Mouse (Mus musculus): Measurements from ENCODE around the gene Vmn1r59.
"Not testable (repeated sequence)": the region's sequence is repeated elsewhere in the genome, so short reads cannot be mapped to it uniquely, and the experiment has no call there.

The Vmn1r59 gene

DNA sequence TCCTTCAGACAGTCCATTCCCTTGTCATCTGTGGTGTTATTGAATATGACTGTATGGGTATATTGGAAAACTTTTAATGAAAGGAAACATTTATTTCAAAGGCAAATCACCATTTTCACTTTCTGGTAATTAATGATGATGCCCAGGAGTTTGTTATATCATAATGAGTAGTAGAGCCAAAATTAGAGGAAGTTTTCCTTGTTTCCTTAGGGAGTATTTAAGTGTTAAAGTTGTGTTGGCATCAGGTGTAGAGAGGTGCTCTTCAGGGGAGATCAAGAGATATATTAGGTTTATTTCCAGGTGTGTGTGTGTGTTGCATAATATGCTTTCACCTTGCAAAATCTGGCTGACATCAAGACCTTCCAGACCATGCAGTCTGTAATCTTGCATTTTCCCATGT is at the start of gene Vmn1r59:
Gene Vmn1r59, minus strand, starts transcription at position 101 of the 400 bp plus-strand sequence.
- DNase-seq (ENCODE audit: low spot score): no peak

DNA sequence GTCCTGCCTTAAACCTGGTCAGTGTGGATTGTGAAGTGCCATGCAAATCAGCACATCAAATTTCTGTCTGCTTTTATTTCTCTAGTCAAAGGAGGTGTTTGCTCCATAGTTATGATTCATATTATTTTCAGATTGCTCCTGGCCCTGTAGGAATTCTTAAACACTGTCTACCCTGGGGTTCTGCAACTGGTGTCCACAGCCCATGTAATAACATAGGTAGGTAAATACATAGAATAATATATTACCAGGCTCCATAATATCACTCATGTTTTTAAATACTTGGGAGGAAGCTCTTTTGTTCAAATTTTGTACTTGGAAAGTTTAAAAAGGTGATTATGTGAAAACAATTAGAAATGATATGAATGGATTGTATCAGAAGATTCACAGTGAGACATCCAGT is 37.3 kb upstream of the Vmn1r59 start, which contains the start of gene Vmn2r28:
Gene Vmn2r28, minus strand, starts transcription at position 101 of the 400 bp plus-strand sequence.
- DNase-seq (ENCODE audit: low spot score): not testable (repeated sequence)

DNA sequence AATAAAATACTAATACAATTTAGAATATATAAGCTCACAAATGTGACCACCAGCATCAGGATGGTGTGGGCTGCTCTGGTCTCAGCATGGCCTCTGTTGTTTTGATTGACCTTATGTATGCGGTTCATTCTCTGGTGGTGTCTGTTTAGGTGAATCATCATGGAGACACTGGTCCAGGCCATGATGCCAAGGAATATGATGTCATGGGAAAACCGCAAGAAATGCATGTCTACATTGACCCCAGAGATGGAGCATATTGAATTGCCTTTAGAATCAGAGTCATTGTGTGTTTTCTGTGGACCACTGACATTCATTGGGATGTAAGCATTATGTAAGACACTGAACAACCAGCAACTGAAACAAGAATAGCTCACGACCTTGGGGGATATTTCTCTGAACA is 2.6 kb downstream of the Vmn1r59 start:
- not testable (repeated sequence) for DNase-seq (ENCODE audit: low spot score)

DNA sequence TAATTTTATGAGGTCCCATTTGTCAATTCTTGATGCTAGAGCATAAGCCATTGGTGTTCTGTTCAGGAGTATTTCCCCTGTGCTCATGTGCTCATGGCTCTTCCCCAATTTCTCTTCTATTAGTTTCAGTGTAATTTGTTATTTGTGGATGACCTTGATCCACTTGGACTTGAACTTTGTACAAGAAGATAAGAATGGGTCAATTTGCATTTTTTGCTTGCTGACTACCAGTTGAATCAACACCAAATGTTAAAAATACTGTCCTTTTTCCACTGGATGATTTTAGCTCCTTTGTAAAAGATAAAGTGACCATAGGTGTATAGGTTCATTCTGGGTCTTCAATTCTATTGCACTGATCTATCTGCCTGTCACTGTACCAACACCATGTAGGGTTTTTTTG is 7.9 kb downstream of the Vmn1r59 start:
- no peak for DNase-seq (ENCODE audit: low spot score)

DNA sequence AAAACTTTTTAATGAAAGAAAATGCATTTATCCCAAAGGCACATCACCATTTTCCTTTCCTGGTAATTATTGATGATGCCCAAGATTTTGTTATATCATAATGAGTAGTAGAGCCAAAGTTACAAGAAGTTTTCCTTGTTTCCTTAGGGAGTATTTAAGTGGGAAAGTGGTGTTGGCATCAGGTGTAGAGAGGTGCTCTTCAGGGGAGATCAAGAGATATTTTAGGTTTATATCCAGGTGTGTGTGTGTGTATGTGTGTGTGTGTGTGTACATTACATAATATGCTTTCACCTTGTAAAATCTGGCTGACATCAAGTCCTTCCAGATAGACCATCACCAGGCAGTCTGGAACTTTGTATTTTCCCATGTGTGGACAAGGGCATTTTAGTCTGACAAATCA is 43.3 kb downstream of the Vmn1r59 start, which contains the start of gene Vmn1r58:
Gene Vmn1r58, minus strand, starts transcription at position 101 of the 400 bp plus-strand sequence.
- DNase-seq (ENCODE audit: low spot score): not testable (repeated sequence)

DNA sequence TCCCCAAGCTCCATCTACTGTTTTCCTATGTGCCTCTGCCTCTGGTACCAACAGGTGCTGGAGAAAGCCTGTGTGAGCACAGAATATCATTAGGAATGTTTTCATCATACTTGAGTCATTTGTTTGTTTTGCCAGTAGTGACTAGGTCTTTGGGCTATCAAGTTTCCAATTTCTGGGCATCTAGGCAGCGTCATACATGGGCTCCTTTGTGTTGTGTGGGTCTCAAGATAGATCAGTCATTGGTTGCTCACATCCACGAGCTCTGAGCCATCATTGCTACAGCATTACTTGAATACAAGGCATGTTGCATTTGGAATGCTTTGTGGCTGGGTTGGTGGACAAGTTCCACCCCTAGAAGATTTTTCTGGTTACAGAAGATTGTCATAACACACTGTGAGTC is 50.4 kb downstream of the Vmn1r59 start:
- no peak for DNase-seq (ENCODE audit: low spot score)

Data from layer of hippocampus, adult 9-10 months (tissue).